Mouse (Mus musculus) cerebellum, postnatal 36 days (tissue): Measurements from ENCODE around the gene Pank2.

Source experiments
- DNase-seq, 2 experiments: peaks; one replicate each; pipeline ENCODE4 v3.0.0; 2021 to 2022; ENCODE audit warnings: mixed read lengths in 2 of 2

Gene Pank2

DNA sequence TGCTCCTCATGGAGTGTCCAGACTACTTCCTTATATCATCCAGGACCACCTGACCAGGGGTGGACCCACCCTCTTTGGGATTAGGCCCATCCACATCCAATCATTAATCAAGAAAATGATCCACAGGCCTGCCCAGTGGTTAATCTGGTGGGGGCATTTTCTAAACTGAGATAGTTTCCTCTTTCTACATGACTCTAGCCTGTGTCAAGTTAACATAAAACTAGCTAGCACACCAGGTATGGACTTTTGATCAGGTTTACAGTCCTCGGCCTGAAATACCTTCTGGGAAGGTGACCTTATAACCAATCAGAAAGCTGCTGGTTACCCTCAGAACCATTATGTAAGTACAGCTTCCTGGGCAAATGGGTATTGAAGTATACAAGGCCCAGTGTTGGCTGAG, 66.7 kb downstream of the Pank2 start:
- DNase-seq = no peak

DNA sequence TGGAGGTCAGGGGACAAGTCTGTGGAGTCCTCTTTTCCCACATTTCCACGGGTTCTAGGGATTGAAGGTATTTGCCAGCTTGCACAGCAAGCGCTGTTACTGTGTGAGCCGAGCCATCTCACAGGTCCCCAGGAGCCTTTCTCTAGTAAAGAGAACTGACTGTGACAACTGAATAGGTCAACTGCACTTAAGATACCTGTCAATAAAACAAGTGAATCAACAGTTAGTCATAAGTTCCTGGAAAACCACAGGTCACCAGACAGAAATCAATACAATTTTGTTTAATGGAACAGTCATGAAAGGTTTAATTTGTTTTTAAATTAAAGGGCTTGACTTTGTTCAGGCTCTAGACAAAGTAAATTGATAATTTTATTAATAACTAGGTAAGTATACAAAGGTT, 68.3 kb downstream of the Pank2 start:
- no peak for DNase-seq

DNA sequence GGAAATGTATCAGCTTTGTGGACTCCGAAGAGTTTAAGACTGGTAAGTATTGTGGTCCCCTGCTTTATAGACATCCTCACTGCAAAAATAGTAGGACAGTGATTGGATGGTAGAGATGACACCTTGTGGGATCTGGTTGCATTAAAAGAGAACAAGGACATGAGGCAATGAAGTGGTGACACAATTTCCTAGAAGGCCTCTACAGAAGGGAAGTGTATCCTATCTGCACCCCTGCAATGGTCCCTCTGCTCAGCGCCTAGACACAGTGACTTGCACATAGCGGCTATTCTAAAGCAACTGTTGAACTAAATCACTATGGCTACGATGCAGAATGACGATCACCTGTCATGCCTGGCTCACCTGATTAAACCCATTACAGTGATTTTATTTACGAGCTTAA, 75.3 kb downstream of the Pank2 start:
- no peak for DNase-seq

DNA sequence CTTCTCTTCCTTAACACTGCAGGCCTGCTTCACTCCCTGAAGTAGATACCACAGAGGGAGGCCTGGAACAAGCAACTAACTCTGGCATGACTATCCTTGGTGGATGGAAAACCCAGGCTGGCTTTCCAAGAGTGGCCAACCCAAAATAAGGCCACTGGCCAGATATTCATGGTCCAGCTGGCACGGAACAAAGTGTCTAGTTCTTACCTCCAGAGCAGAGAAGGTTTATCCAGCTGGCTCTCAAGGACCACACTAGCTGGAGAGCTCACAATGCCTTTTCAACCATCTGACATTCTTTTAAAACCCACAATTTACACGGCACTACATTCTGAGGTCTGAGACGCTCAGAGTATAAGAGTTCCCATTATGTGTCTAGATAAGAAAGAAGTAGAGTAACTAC, 82.2 kb downstream of the Pank2 start:
- peak; percentile 60 to 61 for DNase-seq

DNA sequence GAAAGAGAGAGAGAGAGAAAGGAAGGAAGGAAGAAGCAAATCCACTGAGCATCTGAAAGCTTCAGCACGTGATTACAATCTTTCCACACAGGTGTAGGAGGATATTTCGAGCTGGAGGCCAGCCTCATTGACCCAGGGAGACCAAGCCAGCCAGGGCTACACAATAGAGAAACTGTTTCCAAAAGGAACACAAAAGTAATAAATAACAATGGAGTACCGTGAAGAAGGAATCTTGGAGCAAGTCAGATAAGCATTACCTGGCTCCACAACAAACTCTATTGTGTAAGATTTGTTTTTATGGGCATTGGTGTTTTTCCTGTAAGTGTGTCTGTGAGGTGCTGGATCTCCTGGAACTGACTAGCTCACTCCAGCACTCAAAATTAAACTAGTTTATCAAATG, 83.3 kb downstream of the Pank2 start:
- no peak for DNase-seq
